Mouse (Mus musculus): ENCODE measurements around the gene Mavs.

- no peak for TF ChIP-seq CTCF (IDR thresholded peaks at IDR 0.05; ENCODE audit: low read depth, low read length)
- no peak for TF ChIP-seq TAL1 (conservative IDR thresholded peaks at IDR 0.05; ENCODE audit: low read depth, low read length)
- TF ChIP-seq GATA1 (IDR thresholded peaks at IDR 0.05; ENCODE audit: borderline replicate concordance, low read length) = no peak
- TF ChIP-seq POLR2AphosphoS5 (IDR thresholded peaks at IDR 0.05; ENCODE audit: insufficient replicate concordance, low read depth, low read length) = no peak
Observed at GRCm38 (mm10) chr2:131204410-131204981, 29.4 kb upstream of the Mavs start.

Data from G1E (cell line).